Mouse (Mus musculus): ENCODE results near the gene Spata18. TPM values are rescaled to one million over a fixed set of nuclear protein-coding genes. Genes with fewer than 3 reads are reported as not detected.

The Spata18 gene
- polyA plus RNA-seq, 1 experiment from 2014 or later = 0.62 TPM

DNA sequence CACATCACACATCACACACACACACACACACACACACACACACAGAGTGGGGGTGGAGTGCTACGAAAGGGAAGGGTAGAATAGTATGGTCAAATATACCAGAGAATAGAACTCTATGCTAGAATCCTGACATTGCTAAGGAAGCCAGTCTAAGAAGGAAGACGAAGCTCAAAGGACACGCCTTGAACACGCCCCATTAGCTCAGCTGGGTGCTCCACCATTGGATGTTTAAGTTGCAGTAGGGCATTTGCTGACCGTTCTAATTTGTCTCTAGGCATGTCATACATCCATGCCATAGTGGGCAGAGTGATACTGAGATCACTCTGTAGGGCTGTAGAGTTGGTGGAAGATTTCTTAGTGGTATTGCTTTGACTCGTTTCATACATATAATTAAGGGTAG is 32.0 kb downstream of the Spata18 start:
- H3K4me2 ChIP-seq (ENCODE audit: low read length) = no peak overlapping the region
- H3K9me3 ChIP-seq (replicated peaks; ENCODE audit: control insufficient read depth, low read length, poor library complexity, severe bottlenecking) = no peaks in the 10 kb centered on the region
- no peak for ATAC-seq
- WGBS = 86% methylated on average over 6 of the region's 6 CpGs
- H3K4me1 ChIP-seq (ENCODE audit: control insufficient read depth, insufficient read depth, low read length) = no peaks in the 10 kb centered on the region
- H3K27me3 ChIP-seq (ENCODE audit: control insufficient read depth, insufficient read depth, low read depth, low read length) = no peaks in the 10 kb centered on the region
- H3K4me3 ChIP-seq (ENCODE audit: low read depth, low read length) = no peak overlapping the region
- no peaks in the 10 kb centered on the region for H3K36me3 ChIP-seq (ENCODE audit: control insufficient read depth, insufficient read depth, low read length)
- no peak overlapping the region for H3K27ac ChIP-seq (ENCODE audit: low read length)
- no peak overlapping the region for H3K9ac ChIP-seq (ENCODE audit: low read depth, low read length)

DNA sequence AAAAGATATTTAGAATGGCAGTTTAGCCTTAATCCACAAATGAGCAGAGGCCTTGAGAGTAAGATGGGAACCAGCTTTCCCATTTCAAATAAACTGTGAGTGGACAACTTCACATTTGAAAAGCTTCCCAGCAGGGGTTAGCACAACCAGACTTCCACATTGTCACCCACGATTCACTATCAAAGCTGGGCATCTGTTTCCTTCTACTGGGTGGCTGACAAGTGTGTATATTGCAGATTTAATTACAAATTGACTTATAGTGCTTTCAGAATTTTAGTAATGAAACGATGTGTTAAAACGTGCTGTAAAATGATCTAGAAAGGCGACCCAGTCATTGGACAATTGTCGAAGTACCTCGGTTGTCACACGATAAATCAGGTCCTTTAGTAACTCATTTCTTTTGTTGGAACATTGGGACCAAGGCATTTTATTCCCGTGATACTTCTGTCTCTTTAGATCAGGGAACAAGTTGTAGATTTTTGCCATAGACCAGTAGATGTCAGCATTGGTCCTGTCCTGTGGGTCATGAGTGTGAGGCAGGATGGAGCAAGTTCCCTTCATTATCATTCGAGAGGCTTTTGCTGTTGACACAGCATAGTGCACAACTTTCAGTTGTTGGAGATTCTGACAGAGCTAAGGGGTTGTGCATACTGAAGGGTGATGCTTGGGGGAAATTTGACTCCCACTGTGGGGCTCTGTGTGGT is 32.7 kb downstream of the Spata18 start:
- Histone ChIP-seq H3K4me3 (ENCODE audit: low read depth, low read length) (no peak overlapping the region), H3K36me3 (ENCODE audit: control insufficient read depth, insufficient read depth, low read length) (no peaks in the 10 kb centered on the region), H3K27me3 (ENCODE audit: control insufficient read depth, insufficient read depth, low read depth, low read length) (no peaks in the 10 kb centered on the region), H3K4me1 (ENCODE audit: control insufficient read depth, insufficient read depth, low read length) (no peaks in the 10 kb centered on the region), H3K9me3 (replicated peaks; ENCODE audit: control insufficient read depth, low read length, poor library complexity, severe bottlenecking) (no peaks in the 10 kb centered on the region), H3K27ac (ENCODE audit: low read length) (no peak overlapping the region), H3K9ac (ENCODE audit: low read depth, low read length) (no peak overlapping the region), H3K4me2 (ENCODE audit: low read length) (no peak overlapping the region)
- WGBS = 64% methylated on average over 9 of the region's 9 CpGs
- no peak for ATAC-seq

DNA sequence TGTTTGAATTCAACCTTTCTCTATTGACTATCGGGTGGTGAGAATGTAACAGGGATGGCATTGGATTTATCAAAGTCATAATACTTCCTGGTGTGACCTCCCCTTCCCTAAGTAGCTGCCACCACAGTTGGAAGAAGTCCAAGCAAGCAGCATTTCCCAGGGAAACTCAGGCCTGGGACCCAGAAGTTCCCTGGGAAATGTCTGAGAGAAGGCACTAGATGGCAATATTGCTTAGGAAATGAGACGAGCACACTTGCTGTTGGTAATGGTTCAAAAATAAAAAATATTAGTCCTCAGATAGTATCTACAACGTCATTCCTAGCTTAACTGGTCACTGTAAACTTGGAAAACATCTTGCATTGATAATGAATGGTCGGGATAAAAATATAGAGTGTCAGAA is 35.0 kb downstream of the Spata18 start:
- Histone ChIP-seq H3K36me3 (ENCODE audit: control insufficient read depth, insufficient read depth, low read length) (no peaks in the 10 kb centered on the region), H3K4me3 (ENCODE audit: low read depth, low read length) (no peak overlapping the region), H3K4me1 (ENCODE audit: control insufficient read depth, insufficient read depth, low read length) (no peaks in the 10 kb centered on the region), H3K4me2 (ENCODE audit: low read length) (no peak overlapping the region), H3K27ac (ENCODE audit: low read length) (no peak overlapping the region), H3K9me3 (replicated peaks; ENCODE audit: control insufficient read depth, low read length, poor library complexity, severe bottlenecking) (no peaks in the 10 kb centered on the region), H3K27me3 (ENCODE audit: control insufficient read depth, insufficient read depth, low read depth, low read length) (no peaks in the 10 kb centered on the region), H3K9ac (ENCODE audit: low read depth, low read length) (no peak overlapping the region)
- 32% methylated on average over 4 of the region's 4 CpGs for WGBS
- no peak for ATAC-seq

DNA sequence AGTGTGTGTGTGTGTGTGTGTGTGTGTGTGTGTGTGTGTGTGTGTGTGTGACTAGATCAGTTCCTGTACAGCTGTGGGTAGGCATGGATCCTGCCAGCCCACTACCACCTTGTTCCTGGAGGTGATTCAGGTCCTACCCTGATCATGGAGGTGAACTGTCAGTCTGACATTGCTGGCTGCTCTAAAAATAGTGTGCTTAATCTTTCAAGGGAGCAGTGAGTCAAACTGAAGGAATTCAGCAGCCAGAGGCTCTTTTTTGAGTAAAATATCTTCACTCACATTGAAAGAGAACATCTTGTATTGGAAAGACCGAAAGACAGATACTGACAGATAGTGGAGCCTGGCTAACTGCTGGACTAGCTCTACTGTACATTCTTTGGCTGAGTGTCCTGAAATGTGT is 37.4 kb downstream of the Spata18 start:
- no peaks in the 10 kb centered on the region for H3K9me3 ChIP-seq (replicated peaks; ENCODE audit: control insufficient read depth, low read length, poor library complexity, severe bottlenecking)
- no peak overlapping the region for H3K9ac ChIP-seq (ENCODE audit: low read depth, low read length)
- H3K4me1 ChIP-seq (ENCODE audit: control insufficient read depth, insufficient read depth, low read length) = no peaks in the 10 kb centered on the region
- ATAC-seq = no peak
- no peak overlapping the region for H3K4me3 ChIP-seq (ENCODE audit: low read depth, low read length)
- H3K27ac ChIP-seq (ENCODE audit: low read length) = no peak overlapping the region
- H3K4me2 ChIP-seq (ENCODE audit: low read length) = no peak overlapping the region
- H3K27me3 ChIP-seq (ENCODE audit: control insufficient read depth, insufficient read depth, low read depth, low read length) = no peaks in the 10 kb centered on the region
- 91% methylated on average over 1 of the region's 1 CpGs for WGBS
- H3K36me3 ChIP-seq (ENCODE audit: control insufficient read depth, insufficient read depth, low read length) = no peaks in the 10 kb centered on the region

DNA sequence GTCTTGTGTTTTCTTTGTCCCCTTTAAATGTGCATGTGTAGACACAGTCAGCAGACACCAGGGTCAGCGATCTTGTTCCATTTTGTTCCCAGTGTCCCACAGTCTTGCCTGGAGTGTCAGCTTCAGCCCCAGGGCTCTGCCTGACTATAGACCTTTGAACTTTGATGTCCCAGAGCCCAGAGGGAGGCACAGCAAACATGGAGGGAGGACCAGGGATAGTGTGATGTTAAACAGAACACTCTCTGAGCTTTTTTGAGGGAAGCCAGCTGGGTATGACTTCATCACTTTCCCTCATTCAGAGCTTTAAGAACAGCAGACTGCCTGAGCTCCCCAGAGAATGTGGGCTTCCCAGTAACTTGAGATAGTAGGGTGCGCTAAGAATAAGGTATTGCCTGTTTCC is 39.0 kb downstream of the Spata18 start:
- H3K9me3 ChIP-seq (replicated peaks; ENCODE audit: control insufficient read depth, low read length, poor library complexity, severe bottlenecking) = no peaks in the 10 kb centered on the region
- 81% methylated on average over 2 of the region's 2 CpGs for WGBS
- H3K4me3 ChIP-seq (ENCODE audit: low read depth, low read length) = no peak overlapping the region
- H3K9ac ChIP-seq (ENCODE audit: low read depth, low read length) = no peak overlapping the region
- H3K27me3 ChIP-seq (ENCODE audit: control insufficient read depth, insufficient read depth, low read depth, low read length) = no peaks in the 10 kb centered on the region
- no peak overlapping the region for H3K27ac ChIP-seq (ENCODE audit: low read length)
- no peaks in the 10 kb centered on the region for H3K36me3 ChIP-seq (ENCODE audit: control insufficient read depth, insufficient read depth, low read length)
- no peak overlapping the region for H3K4me2 ChIP-seq (ENCODE audit: low read length)
- no peak for ATAC-seq
- H3K4me1 ChIP-seq (ENCODE audit: control insufficient read depth, insufficient read depth, low read length) = no peaks in the 10 kb centered on the region

DNA sequence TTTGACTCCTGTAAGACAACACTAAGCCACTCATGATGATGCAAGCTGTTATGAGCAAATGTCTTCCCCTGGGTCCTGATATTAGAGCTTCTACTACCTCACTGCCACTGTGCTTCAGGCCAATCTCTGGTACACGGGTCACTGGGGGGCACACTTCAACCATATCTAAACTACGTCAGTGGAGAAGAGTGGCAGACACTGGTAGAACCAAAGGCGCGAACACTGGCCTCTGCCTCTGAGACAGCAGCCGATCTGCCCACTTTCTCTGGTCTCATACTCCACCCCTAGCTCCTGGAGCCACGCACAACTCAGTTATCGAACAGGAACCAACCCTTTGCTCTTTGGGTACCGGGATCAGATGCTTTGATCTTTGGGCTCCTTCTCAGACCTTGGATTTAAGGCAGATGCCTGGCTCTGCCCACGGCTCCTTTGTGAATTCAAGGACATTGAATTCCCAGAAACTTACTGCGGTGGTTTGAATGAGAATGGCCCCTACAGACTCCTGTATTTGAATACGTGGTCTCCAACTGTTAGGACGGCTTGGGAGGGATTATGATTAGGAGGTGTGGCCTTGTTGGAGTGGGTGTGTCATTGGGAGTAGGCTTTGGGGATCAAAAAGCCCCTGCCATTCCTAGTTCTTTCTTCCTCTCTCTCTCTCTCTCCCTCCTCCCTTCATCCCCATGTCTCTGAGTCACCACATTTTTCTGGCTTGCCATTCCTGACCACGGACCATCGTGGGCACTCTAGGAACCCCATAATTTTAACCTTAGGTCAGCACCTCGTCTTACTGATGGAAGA is 40.7 kb downstream of the Spata18 start:
- Histone ChIP-seq H3K9ac (ENCODE audit: low read depth, low read length) (no peak overlapping the region), H3K27me3 (ENCODE audit: control insufficient read depth, insufficient read depth, low read depth, low read length) (no peaks in the 10 kb centered on the region), H3K4me1 (ENCODE audit: control insufficient read depth, insufficient read depth, low read length) (no peaks in the 10 kb centered on the region), H3K27ac (ENCODE audit: low read length) (no peak overlapping the region), H3K4me3 (ENCODE audit: low read depth, low read length) (no peak overlapping the region), H3K9me3 (replicated peaks; ENCODE audit: control insufficient read depth, low read length, poor library complexity, severe bottlenecking) (no peaks in the 10 kb centered on the region), H3K36me3 (ENCODE audit: control insufficient read depth, insufficient read depth, low read length) (no peaks in the 10 kb centered on the region), H3K4me2 (ENCODE audit: low read length) (no peak overlapping the region)
- no peak for ATAC-seq
- WGBS = 25% methylated on average over 15 of the region's 15 CpGs

DNA sequence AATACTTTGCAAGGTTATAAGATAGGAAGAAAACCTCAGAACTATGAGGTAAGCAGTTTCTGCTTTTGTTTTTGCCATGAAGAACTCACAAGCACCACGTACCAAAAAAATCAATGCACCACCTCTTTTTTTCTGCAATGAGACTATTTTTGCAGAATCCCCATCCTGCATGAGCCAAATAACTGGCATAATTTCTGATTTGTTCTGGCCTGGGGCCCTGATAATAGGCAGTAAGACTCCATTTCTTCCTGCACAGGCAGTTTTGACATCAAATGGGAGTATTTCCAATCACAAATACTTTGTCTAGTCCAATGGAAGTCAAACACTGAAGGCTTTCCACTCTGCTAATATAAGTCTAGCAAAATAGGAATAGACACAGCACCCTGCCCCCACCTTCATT is 42.6 kb downstream of the Spata18 start:
- Histone ChIP-seq H3K9ac (ENCODE audit: low read depth, low read length) (no peak overlapping the region), H3K9me3 (replicated peaks; ENCODE audit: control insufficient read depth, low read length, poor library complexity, severe bottlenecking) (no peaks in the 10 kb centered on the region), H3K4me2 (ENCODE audit: low read length) (no peak overlapping the region), H3K27me3 (ENCODE audit: control insufficient read depth, insufficient read depth, low read depth, low read length) (no peaks in the 10 kb centered on the region), H3K4me1 (ENCODE audit: control insufficient read depth, insufficient read depth, low read length) (no peaks in the 10 kb centered on the region), H3K27ac (ENCODE audit: low read length) (no peak overlapping the region), H3K36me3 (ENCODE audit: control insufficient read depth, insufficient read depth, low read length) (no peaks in the 10 kb centered on the region), H3K4me3 (ENCODE audit: low read depth, low read length) (no peak overlapping the region)
- 74% methylated on average over 1 of the region's 1 CpGs for WGBS
- no peak for ATAC-seq

DNA sequence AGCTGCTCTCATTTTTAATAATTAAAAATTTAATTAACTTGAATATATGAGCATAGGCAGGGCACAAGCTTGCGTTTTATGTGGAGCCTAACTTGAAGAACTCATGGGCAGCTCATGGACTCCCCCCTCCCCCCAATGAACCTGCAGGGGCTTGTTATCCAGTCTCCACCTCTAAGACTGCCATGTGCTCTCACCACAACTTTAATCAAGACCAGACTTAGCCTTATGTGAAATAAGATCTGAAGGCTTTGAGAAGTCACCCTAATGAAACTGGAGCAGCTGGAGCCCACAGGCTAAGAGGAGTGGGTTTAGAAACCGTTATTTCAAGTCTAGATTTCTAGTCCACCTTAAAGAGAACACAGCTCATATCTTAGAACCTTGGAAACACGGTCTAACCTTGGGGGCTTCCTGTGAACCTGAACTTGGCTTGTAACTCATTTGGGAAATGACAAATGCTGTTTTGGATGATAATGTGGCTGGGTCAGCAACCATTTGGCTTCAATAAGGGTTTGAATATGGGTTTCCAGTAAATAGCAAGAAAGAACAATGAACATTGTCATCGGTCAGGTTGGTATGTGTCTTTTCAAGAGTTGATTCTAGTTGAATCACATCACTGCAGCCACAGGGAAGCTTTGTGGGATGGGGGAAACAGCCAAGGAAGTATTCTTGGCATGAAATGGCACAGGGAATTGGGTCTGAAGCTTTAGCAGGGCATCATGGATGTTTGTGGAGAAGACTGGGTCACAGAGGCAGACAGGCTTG is 43.3 kb downstream of the Spata18 start:
- Histone ChIP-seq H3K4me3 (ENCODE audit: low read depth, low read length) (no peak overlapping the region), H3K4me2 (ENCODE audit: low read length) (no peak overlapping the region), H3K27ac (ENCODE audit: low read length) (no peak overlapping the region), H3K9me3 (replicated peaks; ENCODE audit: control insufficient read depth, low read length, poor library complexity, severe bottlenecking) (no peaks in the 10 kb centered on the region), H3K9ac (ENCODE audit: low read depth, low read length) (no peak overlapping the region), H3K4me1 (ENCODE audit: control insufficient read depth, insufficient read depth, low read length) (no peaks in the 10 kb centered on the region), H3K36me3 (ENCODE audit: control insufficient read depth, insufficient read depth, low read length) (no peaks in the 10 kb centered on the region), H3K27me3 (ENCODE audit: control insufficient read depth, insufficient read depth, low read depth, low read length) (no peaks in the 10 kb centered on the region)
- WGBS = 83% methylated on average over 4 of the region's 4 CpGs
- no peak for ATAC-seq

DNA sequence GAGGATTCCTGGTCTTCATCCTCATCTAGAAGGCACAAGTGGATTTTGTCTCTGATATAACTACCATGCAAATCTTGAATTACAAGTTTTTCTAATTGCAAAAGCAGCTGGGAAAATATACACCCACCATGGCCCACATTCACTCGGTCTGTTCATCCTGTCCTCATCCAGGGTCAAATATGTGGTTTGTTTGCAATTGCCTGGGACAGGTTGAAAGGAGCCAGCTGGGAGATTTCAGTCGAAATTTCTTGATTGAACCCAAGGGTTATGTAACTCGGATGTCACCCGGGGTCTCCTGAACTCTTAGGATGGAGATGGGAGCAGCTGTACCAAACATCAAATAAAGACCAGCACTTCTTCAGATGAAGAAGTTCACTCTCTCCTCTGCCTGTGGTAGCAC is 46.5 kb downstream of the Spata18 start:
- no peaks in the 10 kb centered on the region for H3K9me3 ChIP-seq (replicated peaks; ENCODE audit: control insufficient read depth, low read length, poor library complexity, severe bottlenecking)
- no peaks in the 10 kb centered on the region for H3K36me3 ChIP-seq (ENCODE audit: control insufficient read depth, insufficient read depth, low read length)
- WGBS = 79% methylated on average over 4 of the region's 4 CpGs
- ATAC-seq = no peak
- no peak overlapping the region for H3K9ac ChIP-seq (ENCODE audit: low read depth, low read length)
- no peak overlapping the region for H3K27ac ChIP-seq (ENCODE audit: low read length)
- H3K4me2 ChIP-seq (ENCODE audit: low read length) = no peak overlapping the region
- H3K4me1 ChIP-seq (ENCODE audit: control insufficient read depth, insufficient read depth, low read length) = no peaks in the 10 kb centered on the region
- no peaks in the 10 kb centered on the region for H3K27me3 ChIP-seq (ENCODE audit: control insufficient read depth, insufficient read depth, low read depth, low read length)
- no peak overlapping the region for H3K4me3 ChIP-seq (ENCODE audit: low read depth, low read length)

Measured in midbrain, embryonic 16.5 days (tissue).